Mouse (Mus musculus): ENCODE results near the gene Ube2o.

Ube2o gene

GRCm38 (mm10) chr11:116543110-116543509 is 38.1 kb downstream of the Ube2o start:
- no peak for DNase-seq (ENCODE audit: low read depth, low spot score)

- no peak for DNase-seq (ENCODE audit: low read depth, low spot score)
These were observed 40.1 kb downstream of the Ube2o start for GRCm38 (mm10) chr11:116541183-116541582.

GRCm38 (mm10) chr11:116538142-116538735 is 43.0 kb downstream of the Ube2o start:
- DNase-seq (ENCODE audit: low read depth, low spot score): no peak

GRCm38 (mm10) chr11:116537388-116537787 is 43.9 kb downstream of the Ube2o start:
- DNase-seq (ENCODE audit: low read depth, low spot score): no peak

GRCm38 (mm10) chr11:116536685-116537084 is 44.6 kb downstream of the Ube2o start:
- no peak for DNase-seq (ENCODE audit: low read depth, low spot score)

- DNase-seq (ENCODE audit: low read depth, low spot score): peak; percentile 80
These were observed 46.9 kb downstream of the Ube2o start for GRCm38 (mm10) chr11:116534154-116534865.

GRCm38 (mm10) chr11:116533341-116534153 is 47.7 kb downstream of the Ube2o start:
- no peak for DNase-seq (ENCODE audit: low read depth, low spot score)

- DNase-seq (ENCODE audit: low read depth, low spot score): peak; percentile 67
These were observed 48.4 kb downstream of the Ube2o start for GRCm38 (mm10) chr11:116532810-116533338.

- DNase-seq (ENCODE audit: low read depth, low spot score): no peak
These were observed 48.9 kb downstream of the Ube2o start for GRCm38 (mm10) chr11:116532262-116532809.

- DNase-seq (ENCODE audit: low read depth, low spot score): no peak
These were observed 49.7 kb downstream of the Ube2o start for GRCm38 (mm10) chr11:116531371-116532191.

GRCm38 (mm10) chr11:116530187-116531147 is 50.8 kb downstream of the Ube2o start, which contains the start of gene Sphk1:
Gene Sphk1 (plus strand): TSS chr11:116530925.
- DNase-seq (ENCODE audit: low read depth, low spot score): no peak

- DNase-seq (ENCODE audit: low read depth, low spot score): no peak
These were observed 52.5 kb downstream of the Ube2o start for GRCm38 (mm10) chr11:116528636-116529320.

- no peak for DNase-seq (ENCODE audit: low read depth, low spot score)
These were observed 57.5 kb downstream of the Ube2o start for GRCm38 (mm10) chr11:116523699-116524189.

GRCm38 (mm10) chr11:116522886-116523698 is 58.2 kb downstream of the Ube2o start:
- no peak for DNase-seq (ENCODE audit: low read depth, low spot score)

GRCm38 (mm10) chr11:116522046-116522445 is 59.2 kb downstream of the Ube2o start:
- no peak for DNase-seq (ENCODE audit: low read depth, low spot score)

GRCm38 (mm10) chr11:116521143-116521542 is 60.1 kb downstream of the Ube2o start:
- no peak for DNase-seq (ENCODE audit: low read depth, low spot score)

GRCm38 (mm10) chr11:116518482-116518881 is 62.8 kb downstream of the Ube2o start:
- DNase-seq (ENCODE audit: low read depth, low spot score): no peak

Measured in WW6 (cell line).